Mouse (Mus musculus): ENCODE data around the gene Camta1. TPM values are rescaled to one million over a fixed set of nuclear protein-coding genes. Genes with fewer than 3 reads are reported as not detected.

Camta1 gene
- total and polyA plus RNA-seq, 2 experiments from 2014 or later: 127 to 145 TPM

DNA sequence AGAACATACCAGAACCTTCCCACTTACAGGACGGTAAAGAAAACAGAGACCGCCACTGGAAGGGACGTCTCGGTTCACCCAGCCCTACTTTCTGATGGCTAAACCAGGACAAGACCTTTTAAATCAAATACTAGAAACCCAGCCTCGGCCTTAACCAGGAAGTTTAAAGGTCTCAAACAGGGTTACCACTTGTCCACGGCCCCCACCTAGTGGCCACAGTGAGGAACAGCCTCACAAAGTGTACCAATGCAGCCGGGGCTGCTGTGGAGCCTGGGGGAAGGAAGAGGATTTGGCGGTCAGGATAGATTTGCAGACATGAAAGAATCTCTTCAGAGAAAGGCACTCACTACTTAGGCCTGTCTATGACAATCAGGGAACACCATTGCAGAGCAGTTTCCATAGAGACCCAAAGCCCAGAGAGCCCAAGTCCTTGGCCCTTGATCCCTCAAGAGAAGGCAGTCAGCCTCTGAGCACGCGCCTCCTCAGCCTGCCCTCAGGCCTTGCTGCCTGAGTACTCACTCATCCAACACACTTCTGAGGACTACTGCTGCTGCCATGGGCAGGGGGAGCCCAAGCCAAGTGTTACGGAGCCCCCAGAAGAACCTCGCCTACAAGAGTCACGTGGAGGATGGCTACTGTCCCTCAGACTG lies 962.8 kb downstream of the Camta1 start:
- Histone ChIP-seq H3K4me1 (ENCODE audit: insufficient read depth, low read length) (no peaks in the 10 kb centered on the region), H3K4me3 (ENCODE audit: low read length) (no peak overlapping the region), H3K27ac (no peak overlapping the region), H3K4me2 (ENCODE audit: low read depth, low read length) (no peak overlapping the region), H3K9ac (replicated peaks; ENCODE audit: low read length) (no peak overlapping the region), H3K36me3 (ENCODE audit: insufficient read depth, low read length) (peaks cover 46% of the 10 kb centered on the region; the same call in 1 of the 2 replicates), H3K27me3 (ENCODE audit: insufficient read depth, low read length) (no peaks in the 10 kb centered on the region), H3K9me3 (ENCODE audit: low read length) (no peaks in the 10 kb centered on the region)
- 55% methylated on average over 13 of the region's 13 CpGs for WGBS
- ATAC-seq: peak; percentile 60; the same call in 1 of the 2 replicates
- peak; percentile 84 for DNase-seq (ENCODE audit: low spot score)
- peak; percentile 95 for TF ChIP-seq CTCF (IDR thresholded peaks at IDR 0.05; ENCODE audit: low read depth)

GRCm38 (mm10) chr4:150896896-150897624 lies 964.6 kb downstream of the Camta1 start:
- TF ChIP-seq CTCF (IDR thresholded peaks at IDR 0.05; ENCODE audit: low read depth): no peak
- no peaks in the 10 kb centered on the region for H3K9me3 ChIP-seq (ENCODE audit: low read length)
- H3K4me1 ChIP-seq (ENCODE audit: insufficient read depth, low read length): no peaks in the 10 kb centered on the region
- H3K36me3 ChIP-seq (ENCODE audit: insufficient read depth, low read length): peaks cover 33% of the 10 kb centered on the region; the same call in 1 of the 2 replicates
- ATAC-seq (no peak), DNase-seq (ENCODE audit: low spot score) (no peak)
- no peak overlapping the region for H3K9ac ChIP-seq (replicated peaks; ENCODE audit: low read length)
- H3K4me2 ChIP-seq (ENCODE audit: low read depth, low read length): no peak overlapping the region
- 91% methylated on average over 26 of the region's 26 CpGs for WGBS
- no peak overlapping the region for H3K27ac ChIP-seq
- H3K27me3 ChIP-seq (ENCODE audit: insufficient read depth, low read length): no peaks in the 10 kb centered on the region
- no peak overlapping the region for H3K4me3 ChIP-seq (ENCODE audit: low read length)

- H3K9me3 ChIP-seq (ENCODE audit: low read length): no peaks in the 10 kb centered on the region
- TF ChIP-seq CTCF (IDR thresholded peaks at IDR 0.05; ENCODE audit: low read depth): no peak
- H3K4me1 ChIP-seq (ENCODE audit: insufficient read depth, low read length): no peaks in the 10 kb centered on the region
- H3K4me2 ChIP-seq (ENCODE audit: low read depth, low read length): no peak overlapping the region
- no peak overlapping the region for H3K4me3 ChIP-seq (ENCODE audit: low read length)
- ATAC-seq (no peak), DNase-seq (ENCODE audit: low spot score) (no peak)
- H3K36me3 ChIP-seq (ENCODE audit: insufficient read depth, low read length): peaks cover 22% of the 10 kb centered on the region; the same call in 1 of the 2 replicates
- H3K27ac ChIP-seq: no peak overlapping the region
- 78% methylated on average over 8 of the region's 8 CpGs for WGBS
- H3K27me3 ChIP-seq (ENCODE audit: insufficient read depth, low read length): no peaks in the 10 kb centered on the region
- no peak overlapping the region for H3K9ac ChIP-seq (replicated peaks; ENCODE audit: low read length)
These were observed 966.8 kb downstream of the Camta1 start for GRCm38 (mm10) chr4:150894718-150895501.

GRCm38 (mm10) chr4:150891308-150891707 lies 970.4 kb downstream of the Camta1 start:
- Histone ChIP-seq H3K4me2 (ENCODE audit: low read depth, low read length) (no peak overlapping the region), H3K9ac (replicated peaks; ENCODE audit: low read length) (no peak overlapping the region), H3K4me3 (ENCODE audit: low read length) (no peak overlapping the region), H3K4me1 (ENCODE audit: insufficient read depth, low read length) (no peaks in the 10 kb centered on the region), H3K36me3 (ENCODE audit: insufficient read depth, low read length) (peaks cover under 1% of the 10 kb centered on the region; the same call in 1 of the 2 replicates), H3K27ac (no peak overlapping the region), H3K27me3 (ENCODE audit: insufficient read depth, low read length) (no peaks in the 10 kb centered on the region), H3K9me3 (ENCODE audit: low read length) (no peaks in the 10 kb centered on the region)
- WGBS: 86% methylated on average over 5 of the region's 5 CpGs
- no peak for ATAC-seq
- no peak for DNase-seq (ENCODE audit: low spot score)
- no peak for TF ChIP-seq CTCF (IDR thresholded peaks at IDR 0.05; ENCODE audit: low read depth)

DNA sequence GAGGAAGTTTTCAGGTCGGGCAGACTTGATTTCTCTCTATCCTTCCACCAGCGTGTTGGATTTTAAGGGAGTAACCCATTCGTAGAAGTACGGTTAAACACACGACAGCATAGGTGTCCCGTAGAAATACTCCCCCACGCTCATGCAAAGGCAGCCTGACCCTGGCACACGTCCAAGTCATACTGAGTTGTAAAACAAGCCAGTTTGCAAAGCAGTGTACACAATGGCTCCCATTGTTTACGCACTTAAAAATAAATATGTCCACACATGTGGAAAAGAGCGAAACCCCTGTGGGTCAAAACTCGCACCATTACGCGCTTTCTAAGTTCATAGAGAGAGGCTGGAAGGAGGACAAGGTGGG lies 971.7 kb downstream of the Camta1 start:
- WGBS: 41% methylated on average over 13 of the region's 13 CpGs
- H3K9ac ChIP-seq (replicated peaks; ENCODE audit: low read length): no peak overlapping the region
- no peaks in the 10 kb centered on the region for H3K4me1 ChIP-seq (ENCODE audit: insufficient read depth, low read length)
- DNase-seq (ENCODE audit: low spot score): peak; percentile 30
- H3K27ac ChIP-seq: no peak overlapping the region
- H3K4me2 ChIP-seq (ENCODE audit: low read depth, low read length): peak overlapping the region; percentile 35
- H3K9me3 ChIP-seq (ENCODE audit: low read length): no peaks in the 10 kb centered on the region
- TF ChIP-seq CTCF (IDR thresholded peaks at IDR 0.05; ENCODE audit: low read depth): no peak
- H3K27me3 ChIP-seq (ENCODE audit: insufficient read depth, low read length): no peaks in the 10 kb centered on the region
- no peak overlapping the region for H3K4me3 ChIP-seq (ENCODE audit: low read length)
- ATAC-seq: no peak
- no peaks in the 10 kb centered on the region for H3K36me3 ChIP-seq (ENCODE audit: insufficient read depth, low read length)

- Histone ChIP-seq H3K27ac (no peak overlapping the region), H3K27me3 (ENCODE audit: insufficient read depth, low read length) (no peaks in the 10 kb centered on the region), H3K4me1 (ENCODE audit: insufficient read depth, low read length) (no peaks in the 10 kb centered on the region), H3K4me2 (ENCODE audit: low read depth, low read length) (peak overlapping the region; percentile 35), H3K4me3 (ENCODE audit: low read length) (no peak overlapping the region), H3K9ac (replicated peaks; ENCODE audit: low read length) (no peak overlapping the region), H3K9me3 (ENCODE audit: low read length) (no peaks in the 10 kb centered on the region), H3K36me3 (ENCODE audit: insufficient read depth, low read length) (no peaks in the 10 kb centered on the region)
- no peak for ATAC-seq
- TF ChIP-seq CTCF (IDR thresholded peaks at IDR 0.05; ENCODE audit: low read depth): no peak
- 30% methylated on average over 20 of the region's 20 CpGs for WGBS
- DNase-seq (ENCODE audit: low spot score): no peak
These were observed 972.3 kb downstream of the Camta1 start for GRCm38 (mm10) chr4:150889273-150889954.
